Mouse (Mus musculus) lung, postnatal 0 days (tissue): ENCODE data around the gene Dock9.

ENCODE experiments used
- CTCF ChIP-seq: IDR thresholded peaks from 2 replicates; pipeline ENCODE4 v1.5.1; 2016; ENCODE audit warnings: antibody characterized with exemption, mild to moderate bottlenecking
- EP300 ChIP-seq: IDR thresholded peaks from 2 replicates; pipeline ENCODE4 v1.6.1; 2016; ENCODE audit warnings: antibody characterized with exemption, mild to moderate bottlenecking, control low read depth

DNA sequence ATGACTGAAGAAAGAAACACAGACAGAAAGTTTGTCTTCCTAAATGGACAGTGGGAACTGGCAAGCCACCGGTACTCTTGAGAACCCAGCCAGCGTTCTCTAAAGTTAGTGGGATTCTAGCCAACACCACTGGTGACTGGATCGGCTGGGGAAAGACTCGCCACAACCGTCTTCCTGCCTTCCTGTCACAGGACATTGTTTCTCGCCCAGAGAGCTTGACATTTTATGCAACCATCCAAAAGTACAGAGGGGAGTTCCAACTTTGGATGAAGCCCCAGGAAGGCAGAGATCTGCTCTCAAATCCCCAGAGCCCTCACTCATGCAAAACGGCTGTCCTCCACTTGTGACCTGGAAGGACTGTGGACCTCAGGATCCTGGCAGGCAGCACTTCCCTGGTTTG is 140.0 kb downstream of the Dock9 start:
- TF ChIP-seq EP300 (no peak), CTCF (no peak)
